Mouse (Mus musculus): Measurements from ENCODE around the gene Dhrs11. TPM values are rescaled to one million over a fixed set of nuclear protein-coding genes. Genes with fewer than 3 reads are reported as not detected.

Gene Dhrs11
- total RNA-seq, 2 experiments from 2014 or later: 22.5 to 37.6 TPM

- intact Hi-C loops (cut with DNase I; ENCODE audit: low total_unique reads): no loop called here
- no peak for DNase-seq
Observed at GRCm38 (mm10) chr11:84774870-84775514, 53.8 kb downstream of the Dhrs11 start.

Other genes with a start within 250 kb of the Dhrs11 start
- 1 to 10 TPM; 4.3 to 4.9 TPM for gene Mrm1, start 9.5 kb downstream of the Dhrs11 start, total RNA-seq (2021)
- gene Ggnbp2, start 41.8 kb upstream of the Dhrs11 start, total RNA-seq (2021): 10 to 100 TPM; 33.9 to 40.8 TPM
- gene Myo19, start 51.2 kb upstream of the Dhrs11 start, total RNA-seq (2021): 1 to 10 TPM; 2.1 to 2.9 TPM
- gene Pigw, start 51.3 kb upstream of the Dhrs11 start, total RNA-seq (2021): 1 to 10 TPM; 6.6 to 6.8 TPM
- gene Znhit3, start 87.4 kb upstream of the Dhrs11 start, total RNA-seq (2021): 10 to 100 TPM in 1 of 2 experiments, 1 to 10 TPM in 1; 9.5 to 11.2 TPM
- gene Car4, start 128.8 kb upstream of the Dhrs11 start, total RNA-seq (2021): 10 to 100 TPM; 18.3 to 28.3 TPM

All from gastrocnemius, postnatal 14 days (tissue).